Mouse (Mus musculus) heart, embryonic 11.5 days (tissue): Measurements from ENCODE around the gene Morc1. TPM values are rescaled to one million over a fixed set of nuclear protein-coding genes. Genes with fewer than 3 reads are reported as not detected.

Source experiments
- ATAC-seq: fragments of 200-750 bp; cut with Nextera tagmentation; replicated peaks from 2 replicates; pipeline ENCODE4 v1.8.0; 2017; ENCODE audit warnings: moderate library complexity; ENCODE audit not compliant: insufficient number of reproducible peaks, low FRiP score, low TSS enrichment
- H3K27ac ChIP-seq: fragments of 300-500 bp; sonication (generic); 2 replicates; pipeline ENCODE4 v1.5.1; 2014; ENCODE audit warnings: mild to moderate bottlenecking, low read depth, low read length
- H3K27me3 ChIP-seq: fragments of 300-500 bp; sonication (generic); 2 replicates; pipeline ENCODE4 v1.6.1; 2014; ENCODE audit warnings: mild to moderate bottlenecking, low read length, mixed read lengths; ENCODE audit not compliant: control insufficient read depth, insufficient read depth
- H3K36me3 ChIP-seq: fragments of 300-500 bp; sonication (generic); 2 replicates; pipeline ENCODE4 v1.6.1; 2014; ENCODE audit warnings: mild to moderate bottlenecking, low read length, moderate library complexity, mixed read lengths; ENCODE audit not compliant: control insufficient read depth, insufficient read depth
- H3K4me1 ChIP-seq: fragments of 300-500 bp; sonication (generic); 2 replicates; pipeline ENCODE4 v1.6.1; 2014; ENCODE audit warnings: low read length; ENCODE audit not compliant: control insufficient read depth, insufficient read depth
- H3K4me2 ChIP-seq: fragments of 300-500 bp; sonication (generic); 2 replicates; pipeline ENCODE4 v1.6.1; 2014; ENCODE audit warnings: mild to moderate bottlenecking, moderate library complexity
- H3K4me3 ChIP-seq: fragments of 300-500 bp; sonication (generic); 2 replicates; pipeline ENCODE4 v1.5.1; 2014; ENCODE audit warnings: low read depth, low read length
- H3K9ac ChIP-seq: fragments of 300-500 bp; sonication (generic); 2 replicates; pipeline ENCODE4 v1.6.1; 2014; ENCODE audit warnings: mild to moderate bottlenecking, low read depth, low read length, moderate library complexity
- H3K9me3 ChIP-seq: fragments of 300-500 bp; sonication (generic); replicated peaks from 2 replicates; pipeline ENCODE4 v1.6.1; 2016; ENCODE audit warnings: low read length; ENCODE audit not compliant: control insufficient read depth
- WGBS: fragments of 180-500 bp; shearing (Covaris S2); extraction: QIAGEN DNeasy Blood & Tissue Kit; methylation state at CpG from one replicate; pipeline ENCODE4 v1.1.7; 2014; ENCODE audit not compliant: insufficient replicate concordance; 5-methylcytosine and 5-hydroxymethylcytosine counted together
- polyA plus RNA-seq: library from polyadenylated mRNA; unstranded; fragments of >200 nt; fragmentation: Nextera tagmentation; extraction: Ambion mirVana; gene quantifications from 2 replicates; pipeline ENCODE4 v1.2.1, GENCODE M21; 2014

Morc1 gene
- polyA plus RNA-seq, 1 experiment from 2014 or later, result 0.16 TPM

GRCm38 (mm10) chr16:48444589-48444988, 13.6 kb downstream of the Morc1 start:
- Histone ChIP-seq H3K27ac (no peak overlapping the region), H3K9ac (no peak overlapping the region), H3K9me3 (no peaks in the 10 kb centered on the region), H3K4me3 (no peak overlapping the region), H3K27me3 (no peaks in the 10 kb centered on the region), H3K36me3 (no peaks in the 10 kb centered on the region), H3K4me1 (no peaks in the 10 kb centered on the region), H3K4me2 (no peak overlapping the region)
- WGBS, result 87% methylated on average over 5 of the region's 5 CpGs
- ATAC-seq, result no peak

GRCm38 (mm10) chr16:48446161-48446925, 15.3 kb downstream of the Morc1 start:
- Histone ChIP-seq H3K9ac (no peak overlapping the region), H3K4me2 (no peak overlapping the region), H3K27ac (no peak overlapping the region), H3K27me3 (no peaks in the 10 kb centered on the region), H3K4me1 (no peaks in the 10 kb centered on the region), H3K4me3 (no peak overlapping the region), H3K9me3 (no peaks in the 10 kb centered on the region), H3K36me3 (no peaks in the 10 kb centered on the region)
- WGBS, result 64% methylated on average over 8 of the region's 8 CpGs
- no peak for ATAC-seq

GRCm38 (mm10) chr16:48453264-48453663, 22.2 kb downstream of the Morc1 start:
- no peak overlapping the region for H3K4me3 ChIP-seq
- no peaks in the 10 kb centered on the region for H3K36me3 ChIP-seq
- H3K27ac ChIP-seq, result no peak overlapping the region
- H3K4me2 ChIP-seq, result no peak overlapping the region
- no peaks in the 10 kb centered on the region for H3K4me1 ChIP-seq
- no peak overlapping the region for H3K9ac ChIP-seq
- H3K27me3 ChIP-seq, result no peaks in the 10 kb centered on the region
- H3K9me3 ChIP-seq, result no peaks in the 10 kb centered on the region
- no peak for ATAC-seq
- 56% methylated on average over 3 of the region's 3 CpGs for WGBS

- H3K4me1 ChIP-seq, result no peaks in the 10 kb centered on the region
- ATAC-seq, result no peak
- H3K9me3 ChIP-seq, result no peaks in the 10 kb centered on the region
- H3K4me3 ChIP-seq, result no peak overlapping the region
- no peak overlapping the region for H3K27ac ChIP-seq
- no peak overlapping the region for H3K9ac ChIP-seq
- H3K36me3 ChIP-seq, result no peaks in the 10 kb centered on the region
- no peaks in the 10 kb centered on the region for H3K27me3 ChIP-seq
- WGBS, result 77% methylated on average over 10 of the region's 10 CpGs
- H3K4me2 ChIP-seq, result no peak overlapping the region
These were observed 42.4 kb downstream of the Morc1 start for GRCm38 (mm10) chr16:48473396-48473795.

- ATAC-seq, result no peak
- Histone ChIP-seq H3K4me2 (no peak overlapping the region), H3K36me3 (no peaks in the 10 kb centered on the region), H3K27ac (no peak overlapping the region), H3K9ac (no peak overlapping the region), H3K27me3 (no peaks in the 10 kb centered on the region), H3K4me3 (no peak overlapping the region), H3K9me3 (no peaks in the 10 kb centered on the region), H3K4me1 (no peaks in the 10 kb centered on the region)
- WGBS, result 24% methylated on average over 4 of the region's 4 CpGs
These were observed 44.1 kb downstream of the Morc1 start for GRCm38 (mm10) chr16:48474896-48475802.

DNA sequence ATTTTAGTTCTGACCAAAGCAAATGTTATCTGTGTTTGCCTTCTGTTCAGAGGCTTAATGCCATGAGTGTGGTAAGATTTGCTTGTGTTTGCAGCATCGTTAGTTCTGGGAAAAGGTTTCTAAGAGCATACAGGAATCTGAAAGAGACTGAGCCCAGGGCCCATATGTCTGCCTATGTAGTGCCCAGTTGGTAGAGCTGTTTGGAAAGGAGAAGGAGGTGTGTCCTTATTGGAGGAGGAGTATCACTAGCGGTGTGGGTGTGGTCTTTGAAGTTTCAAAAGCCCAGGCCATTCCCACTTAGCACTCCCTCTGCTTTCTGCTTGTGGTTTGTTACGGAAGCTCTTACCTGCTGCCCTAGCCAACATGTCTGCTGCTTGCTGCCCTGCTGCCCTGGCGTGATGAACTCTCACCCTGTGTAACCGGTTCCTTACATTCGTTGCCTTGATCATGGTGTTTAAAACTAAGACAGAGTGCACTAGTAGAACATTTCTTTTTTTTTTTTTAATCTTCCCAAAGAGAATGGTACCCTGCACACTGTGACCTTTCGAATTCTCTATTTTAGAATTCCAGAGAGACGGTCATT, 48.3 kb downstream of the Morc1 start:
- H3K4me2 ChIP-seq, result no peak overlapping the region
- H3K4me3 ChIP-seq, result no peak overlapping the region
- WGBS, result 62% methylated on average over 8 of the region's 8 CpGs
- no peaks in the 10 kb centered on the region for H3K36me3 ChIP-seq
- ATAC-seq, result no peak
- no peaks in the 10 kb centered on the region for H3K4me1 ChIP-seq
- no peaks in the 10 kb centered on the region for H3K27me3 ChIP-seq
- no peak overlapping the region for H3K27ac ChIP-seq
- no peak overlapping the region for H3K9ac ChIP-seq
- H3K9me3 ChIP-seq, result no peaks in the 10 kb centered on the region

- WGBS, result 74% methylated on average over 5 of the region's 5 CpGs
- ATAC-seq, result no peak
- no peak overlapping the region for H3K9ac ChIP-seq
- no peaks in the 10 kb centered on the region for H3K36me3 ChIP-seq
- H3K4me3 ChIP-seq, result no peak overlapping the region
- H3K4me2 ChIP-seq, result no peak overlapping the region
- H3K4me1 ChIP-seq, result no peaks in the 10 kb centered on the region
- H3K9me3 ChIP-seq, result no peaks in the 10 kb centered on the region
- H3K27ac ChIP-seq, result no peak overlapping the region
- H3K27me3 ChIP-seq, result no peaks in the 10 kb centered on the region
These were observed 85.9 kb downstream of the Morc1 start for GRCm38 (mm10) chr16:48516776-48517499.

DNA sequence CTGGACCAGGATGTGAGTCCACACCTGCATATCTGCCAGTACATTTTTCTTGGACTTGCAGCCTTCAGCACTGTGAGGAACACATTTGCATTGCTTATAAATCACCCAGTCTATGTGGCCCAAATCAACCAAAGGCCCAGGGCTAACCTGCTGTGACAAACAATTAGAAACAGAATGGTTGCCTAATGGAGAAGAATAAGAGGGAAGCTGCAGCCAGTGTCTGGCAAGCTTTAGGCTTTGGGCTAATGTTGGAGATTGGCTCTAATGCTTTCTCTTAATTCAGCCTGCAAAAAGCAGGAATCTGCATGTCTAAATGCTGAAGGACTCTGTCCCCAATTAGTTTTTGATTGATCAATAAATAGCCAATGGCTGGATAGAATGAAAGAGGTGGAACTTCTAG, 88.5 kb downstream of the Morc1 start:
- H3K27ac ChIP-seq, result no peak overlapping the region
- H3K4me2 ChIP-seq, result no peak overlapping the region
- H3K4me3 ChIP-seq, result no peak overlapping the region
- H3K9ac ChIP-seq, result no peak overlapping the region
- H3K36me3 ChIP-seq, result no peaks in the 10 kb centered on the region
- no peak for ATAC-seq
- H3K9me3 ChIP-seq, result no peaks in the 10 kb centered on the region
- H3K27me3 ChIP-seq, result no peaks in the 10 kb centered on the region
- no peaks in the 10 kb centered on the region for H3K4me1 ChIP-seq
